Mouse (Mus musculus) ES-E14 (cell line): ENCODE measurements around the gene Slc6a12.

Source experiments
- CHD2 ChIP-seq: IDR thresholded peaks from 2 replicates; pipeline ENCODE4 v1.6.1; 2014; ENCODE audit warnings: mild to moderate bottlenecking, low read depth, low read length, inconsistent platforms
- HCFC1 ChIP-seq: IDR thresholded peaks from 2 replicates; pipeline ENCODE4 v1.6.1; 2012; ENCODE audit warnings: low read length, inconsistent platforms, borderline replicate concordance; ENCODE audit not compliant: insufficient read depth
- ZNF384 ChIP-seq: IDR thresholded peaks from 2 replicates; pipeline ENCODE4 v1.6.1; 2012; ENCODE audit warnings: low read depth, low read length, inconsistent platforms

GRCm38 (mm10) chr6:121392610-121393252, 49.9 kb downstream of the Slc6a12 start:
- TF ChIP-seq CHD2 = no peak
- no peak for TF ChIP-seq ZNF384
- no peak for TF ChIP-seq HCFC1
